Mouse (Mus musculus) forebrain, embryonic 14.5 days (tissue): ENCODE results near the gene Herc2. TPM values are rescaled to one million over a fixed set of nuclear protein-coding genes. Genes with fewer than 3 reads are reported as not detected.

Experiments
- ATAC-seq: fragments of 200-750 bp; cut with Nextera tagmentation; 2 replicates; pipeline ENCODE4 v1.8.0; 2017; ENCODE audit warnings: mild to moderate bottlenecking, moderate library complexity
- DNase-seq: peaks from one replicate; pipeline ENCODE4 v3.0.0-alpha.2; 2015; ENCODE audit warnings: low spot score
- H3K27ac ChIP-seq: fragments of 300-500 bp; sonication (generic); 2 replicates; pipeline ENCODE4 v1.5.1; 2014; ENCODE audit warnings: low read depth, mild to moderate bottlenecking, control low read depth, low read length, moderate library complexity
- H3K27me3 ChIP-seq: fragments of 300-500 bp; sonication (generic); replicated peaks from 2 replicates; pipeline ENCODE4 v1.6.1; 2014; ENCODE audit warnings: low read length, control low read depth, mixed read lengths; ENCODE audit not compliant: control insufficient read depth, insufficient read depth
- H3K36me3 ChIP-seq: fragments of 300-500 bp; sonication (generic); 2 replicates; pipeline ENCODE4 v1.6.1; 2014; ENCODE audit warnings: low read length, control low read depth; ENCODE audit not compliant: control insufficient read depth, insufficient read depth
- H3K4me1 ChIP-seq: fragments of 300-500 bp; sonication (generic); 2 replicates; pipeline ENCODE4 v1.6.1; 2014; ENCODE audit warnings: antibody characterized with exemption, low read length, control low read depth; ENCODE audit not compliant: control insufficient read depth, insufficient read depth
- H3K4me2 ChIP-seq: fragments of 300-500 bp; sonication (generic); 2 replicates; pipeline ENCODE4 v1.6.1; 2014; ENCODE audit warnings: mild to moderate bottlenecking, control low read depth, low read length
- H3K4me3 ChIP-seq: fragments of 300-500 bp; sonication (generic); 2 replicates; pipeline ENCODE4 v1.5.1; 2014; ENCODE audit warnings: low read depth, low read length, control low read depth
- H3K9ac ChIP-seq: fragments of 300-500 bp; sonication (generic); 2 replicates; pipeline ENCODE4 v1.6.1; 2014; ENCODE audit warnings: mild to moderate bottlenecking, low read length, control low read depth, moderate library complexity
- H3K9me3 ChIP-seq: fragments of 300-500 bp; sonication (generic); replicated peaks from 2 replicates; pipeline ENCODE4 v1.6.1; 2016; ENCODE audit warnings: low read length, control low read depth, mixed read lengths; ENCODE audit not compliant: control insufficient read depth
- WGBS: fragments of 180-500 bp; shearing (Covaris S2); extraction: QIAGEN DNeasy Blood & Tissue Kit; methylation state at CpG from one replicate; pipeline ENCODE4 v1.1.7; 2014; 5-methylcytosine and 5-hydroxymethylcytosine counted together
- polyA plus RNA-seq: library from polyadenylated mRNA; unstranded; fragments of >200 nt; fragmentation: Nextera tagmentation; extraction: Ambion mirVana; gene quantifications from 2 replicates; pipeline ENCODE4 v1.2.1, GENCODE M21; 2014

The Herc2 gene
- polyA plus RNA-seq, 1 experiment from 2014 or later, result 27.4 TPM

- H3K4me2 ChIP-seq, result no peak overlapping the region
- WGBS, result 92% methylated on average over 6 of the region's 6 CpGs
- H3K36me3 ChIP-seq, result peaks cover 68% of the 10 kb centered on the region
- DNase-seq, result no peak
- no peak overlapping the region for H3K9ac ChIP-seq
- no peak overlapping the region for H3K27ac ChIP-seq
- H3K4me3 ChIP-seq, result no peak overlapping the region
- H3K9me3 ChIP-seq, result no peaks in the 10 kb centered on the region
- no peaks in the 10 kb centered on the region for H3K27me3 ChIP-seq
- ATAC-seq, result no peak
- H3K4me1 ChIP-seq, result no peaks in the 10 kb centered on the region
These were observed 141.0 kb downstream of the Herc2 start for GRCm38 (mm10) chr7:56191041-56191440.

- peaks cover 71% of the 10 kb centered on the region for H3K36me3 ChIP-seq
- no peak for ATAC-seq
- 85% methylated on average over 4 of the region's 4 CpGs for WGBS
These were observed 141.7 kb downstream of the Herc2 start for GRCm38 (mm10) chr7:56191661-56192060.

DNA sequence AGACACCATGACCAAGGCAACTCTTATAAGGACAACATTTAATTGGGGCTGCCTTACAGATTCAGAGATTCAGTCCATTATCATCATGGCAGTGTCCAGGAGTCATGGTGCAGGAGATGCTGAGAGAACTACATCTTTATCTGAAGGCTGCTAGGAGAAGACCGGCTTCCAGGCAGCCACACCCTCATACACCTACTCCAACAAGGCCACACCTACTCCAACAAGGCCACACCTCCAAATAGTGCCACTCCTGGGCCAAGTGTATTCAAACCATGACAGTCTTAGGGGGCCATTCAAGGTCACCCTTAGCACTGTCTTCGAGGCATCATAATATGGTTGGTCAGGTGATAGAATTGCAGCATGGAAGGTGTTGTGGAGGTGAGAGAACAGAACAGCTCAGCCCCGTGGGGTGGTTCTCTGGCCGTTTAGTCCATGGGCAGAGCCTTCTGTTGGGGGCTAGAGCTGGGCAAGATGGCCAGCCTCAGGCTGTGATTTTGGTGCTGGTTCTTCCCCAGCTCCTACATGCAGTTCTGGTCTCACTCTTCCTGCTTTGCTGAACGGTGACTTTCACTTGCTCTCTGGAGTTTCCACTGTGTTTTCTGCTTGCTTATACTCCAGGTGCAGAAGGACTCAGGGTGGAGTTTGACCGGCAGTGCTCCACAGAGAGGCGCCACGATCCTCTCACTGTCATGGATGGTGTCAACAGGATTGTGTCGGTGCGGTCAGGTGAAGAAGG is 151.7 kb downstream of the Herc2 start:
- WGBS, result 97% methylated on average over 10 of the region's 10 CpGs

More at GRCm38 (mm10) chr7:56191661-56192060, 141.7 kb downstream of the Herc2 start:
- Histone ChIP-seq H3K4me1 (no peaks in the 10 kb centered on the region), H3K27me3 (no peaks in the 10 kb centered on the region), H3K9me3 (no peaks in the 10 kb centered on the region), H3K4me3 (no peak overlapping the region), H3K9ac (no peak overlapping the region), H3K27ac (no peak overlapping the region), H3K4me2 (no peak overlapping the region)
- DNase-seq, result no peak

DNA sequence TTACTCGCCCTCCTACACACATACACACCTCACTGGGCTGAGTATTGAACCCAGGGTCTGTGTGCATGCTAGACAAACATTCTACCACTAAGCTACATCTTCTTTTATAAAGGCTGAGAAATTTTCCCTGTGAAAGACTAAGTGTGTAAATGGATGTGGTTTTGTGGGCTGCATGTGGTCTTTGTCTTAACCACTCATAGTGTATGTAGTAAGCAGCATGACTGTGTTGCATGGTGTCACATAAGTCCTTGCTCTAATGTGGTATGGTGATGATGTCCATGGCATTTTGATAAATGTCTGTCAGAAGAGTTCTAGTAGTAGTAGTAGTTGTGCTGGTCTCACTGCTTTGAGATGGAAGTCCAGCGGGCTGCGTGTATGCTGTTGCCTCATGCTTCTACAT is 152.8 kb downstream of the Herc2 start:
- DNase-seq (no peak), ATAC-seq (no peak)
- H3K9ac ChIP-seq, result no peak overlapping the region
- H3K27ac ChIP-seq, result no peak overlapping the region
- WGBS, result 94% methylated on average over 3 of the region's 3 CpGs
- H3K9me3 ChIP-seq, result no peaks in the 10 kb centered on the region
- peaks cover 88% of the 10 kb centered on the region for H3K36me3 ChIP-seq
- H3K4me3 ChIP-seq, result no peak overlapping the region
- H3K4me2 ChIP-seq, result no peak overlapping the region
- H3K27me3 ChIP-seq, result no peaks in the 10 kb centered on the region
- H3K4me1 ChIP-seq, result no peaks in the 10 kb centered on the region

More for the DNA sequence above, 151.7 kb downstream of the Herc2 start:
- Histone ChIP-seq H3K4me3 (no peak overlapping the region), H3K4me1 (no peaks in the 10 kb centered on the region), H3K4me2 (no peak overlapping the region), H3K27me3 (no peaks in the 10 kb centered on the region), H3K36me3 (peaks cover 87% of the 10 kb centered on the region), H3K27ac (no peak overlapping the region), H3K9me3 (no peaks in the 10 kb centered on the region), H3K9ac (no peak overlapping the region)
- no peak for ATAC-seq
- no peak for DNase-seq

DNA sequence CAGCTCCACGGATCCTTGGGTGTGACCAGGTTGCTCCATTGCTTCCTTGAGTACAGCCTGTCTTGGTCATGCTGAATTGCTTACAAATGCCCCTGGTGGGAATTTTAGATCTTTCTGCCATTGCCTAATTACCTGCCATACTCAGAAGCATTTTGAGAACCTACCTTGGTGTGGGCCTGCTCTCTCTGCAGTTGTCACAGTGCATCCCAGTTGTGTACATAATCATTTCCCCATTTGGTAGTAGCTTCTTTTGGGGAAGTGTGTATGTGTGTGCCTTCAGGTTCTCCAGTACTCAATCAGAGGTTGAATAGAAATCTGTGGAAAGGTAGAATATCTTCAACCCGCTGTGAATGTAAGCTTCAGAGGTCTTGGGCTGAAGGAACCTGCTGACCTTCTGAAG is 153.3 kb downstream of the Herc2 start:
- Histone ChIP-seq H3K27ac (no peak overlapping the region), H3K27me3 (no peaks in the 10 kb centered on the region), H3K4me3 (no peak overlapping the region), H3K4me2 (no peak overlapping the region), H3K4me1 (no peaks in the 10 kb centered on the region), H3K36me3 (peaks cover 86% of the 10 kb centered on the region), H3K9ac (no peak overlapping the region), H3K9me3 (no peaks in the 10 kb centered on the region)
- WGBS, result 92% methylated on average over 2 of the region's 2 CpGs
- ATAC-seq (no peak), DNase-seq (no peak)

DNA sequence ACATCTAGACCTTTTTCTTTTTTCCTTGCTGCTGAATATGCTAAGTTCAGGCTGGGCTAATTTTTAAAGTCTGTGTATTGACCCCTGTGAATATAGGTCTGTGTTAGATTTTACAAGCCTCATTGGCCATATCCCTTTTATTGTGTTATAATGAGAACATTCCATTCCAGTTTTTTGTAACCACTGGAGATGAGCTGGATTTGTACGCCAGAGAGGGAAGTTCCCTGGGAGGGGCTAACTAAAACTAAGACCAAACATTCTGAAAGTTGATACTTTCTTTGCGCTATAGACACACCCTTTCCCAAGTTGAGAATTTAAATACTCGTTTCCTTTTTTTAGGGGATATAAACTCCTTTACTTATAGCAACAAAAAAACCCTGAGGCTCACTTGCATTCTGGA is 154.9 kb downstream of the Herc2 start:
- Histone ChIP-seq H3K9me3 (no peaks in the 10 kb centered on the region), H3K4me3 (no peak overlapping the region), H3K27me3 (no peaks in the 10 kb centered on the region), H3K9ac (no peak overlapping the region), H3K4me2 (no peak overlapping the region), H3K27ac (no peak overlapping the region), H3K36me3 (peaks cover 86% of the 10 kb centered on the region), H3K4me1 (no peaks in the 10 kb centered on the region)
- no peak for DNase-seq
- WGBS, result 46% methylated on average over 3 of the region's 3 CpGs
- ATAC-seq, result no peak

- Histone ChIP-seq H3K4me3 (no peak overlapping the region), H3K4me2 (no peak overlapping the region), H3K27ac (no peak overlapping the region), H3K9ac (no peak overlapping the region), H3K4me1 (no peaks in the 10 kb centered on the region), H3K36me3 (peaks cover 84% of the 10 kb centered on the region), H3K27me3 (no peaks in the 10 kb centered on the region), H3K9me3 (no peaks in the 10 kb centered on the region)
- DNase-seq (no peak), ATAC-seq (no peak)
- 89% methylated on average over 6 of the region's 6 CpGs for WGBS
These were observed 170.8 kb downstream of the Herc2 start for GRCm38 (mm10) chr7:56220811-56221210.

DNA sequence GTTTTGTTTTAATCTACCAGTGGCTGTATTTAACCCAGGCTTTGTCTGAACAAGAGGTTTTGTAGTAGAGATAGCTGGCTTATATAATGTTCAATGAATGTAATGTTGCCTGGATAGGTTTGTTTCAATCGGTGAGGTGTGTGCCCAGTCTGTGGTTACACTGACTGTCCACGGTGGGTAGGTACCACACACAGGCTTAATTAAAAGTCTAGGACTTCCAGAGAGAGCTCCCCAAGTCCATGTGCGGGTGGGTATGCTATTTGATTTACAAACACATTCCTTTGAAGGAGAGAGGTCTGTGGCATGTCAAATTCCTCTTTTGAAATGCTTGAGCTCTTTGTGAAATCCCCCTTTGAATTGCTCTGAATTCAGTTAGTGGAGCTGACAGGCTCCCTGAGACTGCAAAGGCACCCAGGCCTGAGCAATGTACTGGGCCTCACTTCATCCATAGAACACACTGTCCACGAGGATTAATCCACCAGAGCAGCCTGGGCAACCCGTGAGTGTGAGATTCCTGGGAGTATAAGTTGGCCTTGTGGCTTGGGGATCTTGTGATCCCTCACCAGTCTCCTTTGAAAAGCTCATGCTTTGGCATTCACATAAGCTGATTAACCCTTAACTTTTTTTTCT is 185.9 kb downstream of the Herc2 start:
- ATAC-seq, result peak; percentile 52; the same call in 1 of the 2 replicates
- Histone ChIP-seq H3K27me3 (no peaks in the 10 kb centered on the region), H3K4me1 (no peaks in the 10 kb centered on the region), H3K36me3 (peaks cover 17% of the 10 kb centered on the region), H3K4me3 (no peak overlapping the region), H3K4me2 (no peak overlapping the region), H3K9me3 (no peaks in the 10 kb centered on the region), H3K9ac (no peak overlapping the region), H3K27ac (no peak overlapping the region)
- DNase-seq, result peak; percentile 15
- WGBS, result 29% methylated on average over 5 of the region's 5 CpGs

DNA sequence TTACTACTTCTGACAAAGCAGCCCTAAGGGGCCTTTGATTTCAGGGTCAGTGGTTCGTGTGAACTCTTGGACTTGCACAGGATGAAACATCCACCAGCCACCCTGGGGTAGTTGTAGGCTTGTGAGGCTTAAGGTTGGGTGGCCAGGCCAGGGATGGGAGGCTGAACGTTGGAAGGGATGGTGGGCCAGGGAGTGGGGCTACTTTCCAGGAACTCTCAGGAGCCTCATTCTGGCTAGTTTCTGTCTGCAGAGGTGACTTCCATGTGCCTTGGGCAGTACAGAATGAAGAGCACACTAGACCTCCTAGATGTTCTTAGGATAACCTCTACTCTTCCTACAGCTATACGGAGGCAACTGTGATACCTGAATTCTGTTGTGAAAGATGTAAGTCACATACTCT is 186.6 kb downstream of the Herc2 start:
- no peak for ATAC-seq
- 72% methylated on average over 3 of the region's 3 CpGs for WGBS
- peaks cover 13% of the 10 kb centered on the region for H3K36me3 ChIP-seq

More for the DNA sequence above, 186.6 kb downstream of the Herc2 start:
- Histone ChIP-seq H3K9ac (no peak overlapping the region), H3K9me3 (no peaks in the 10 kb centered on the region), H3K27me3 (no peaks in the 10 kb centered on the region), H3K4me2 (no peak overlapping the region), H3K4me3 (no peak overlapping the region), H3K4me1 (no peaks in the 10 kb centered on the region), H3K27ac (no peak overlapping the region)
- DNase-seq, result no peak
